Mouse (Mus musculus): ENCODE results near the gene Rab23. TPM values are rescaled to one million over a fixed set of nuclear protein-coding genes. Genes with fewer than 3 reads are reported as not detected.

Gene Rab23
- total RNA-seq, 2 experiments from 2014 or later: 29.7 to 31.0 TPM

GRCm38 (mm10) chr1:33755799-33756198 lies 36.1 kb downstream of the Rab23 start:
- intact Hi-C loops (cut with DNase I): loop anchor here (5.0 kb wide), 1 partner anchor 207 kb away; no protein-coding TSS in a partner anchor
- DNase-seq (ENCODE audit: extremely low spot score in 1 of 2, low spot score in 2 of 2): no peak
- Histone ChIP-seq H3K4me3 (no peak overlapping the region), H3K27ac (no peak overlapping the region)
- no peak for TF ChIP-seq CTCF (IDR thresholded peaks at IDR 0.05)

DNA sequence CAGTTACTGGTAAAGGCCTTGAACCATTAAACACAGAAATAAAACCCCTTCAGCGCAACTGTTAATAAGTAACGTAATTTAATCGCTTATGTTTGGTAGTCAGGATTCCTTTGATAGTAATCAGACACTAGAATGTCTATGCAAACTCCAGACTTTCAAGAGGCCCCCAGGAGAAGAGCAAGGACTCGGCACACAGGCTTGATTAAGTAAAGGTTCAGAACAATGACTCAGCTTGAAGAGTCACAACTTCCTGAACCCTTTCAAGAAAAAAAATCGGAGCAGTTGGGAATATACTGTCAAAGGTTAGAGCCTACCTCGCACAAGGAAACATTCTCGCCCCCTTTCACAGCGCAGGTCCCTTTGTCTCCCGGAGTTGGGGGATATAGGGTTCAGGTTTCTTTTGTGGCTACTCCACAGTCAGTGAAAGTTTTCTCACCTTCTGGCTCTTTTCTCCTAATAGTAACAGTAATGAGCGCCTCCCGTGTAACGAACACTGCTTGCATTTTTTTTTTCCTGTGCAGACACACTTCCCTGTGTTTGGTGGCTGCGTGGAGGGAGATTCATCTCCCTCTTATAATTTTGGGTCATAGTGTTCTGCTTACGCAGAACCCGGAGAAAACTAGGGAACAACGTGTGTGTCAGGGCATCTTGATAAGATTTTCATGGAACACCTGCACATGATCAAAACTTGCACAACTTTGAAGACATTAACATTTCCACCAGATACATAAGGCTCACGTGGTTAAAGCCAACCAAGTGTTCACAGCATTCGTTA lies 36.8 kb downstream of the Rab23 start:
- intact Hi-C loops (cut with DNase I): loop anchor here (5.0 kb wide), 1 partner anchor 206 kb away; no protein-coding TSS in a partner anchor
- no peak for TF ChIP-seq CTCF (IDR thresholded peaks at IDR 0.05)

DNA sequence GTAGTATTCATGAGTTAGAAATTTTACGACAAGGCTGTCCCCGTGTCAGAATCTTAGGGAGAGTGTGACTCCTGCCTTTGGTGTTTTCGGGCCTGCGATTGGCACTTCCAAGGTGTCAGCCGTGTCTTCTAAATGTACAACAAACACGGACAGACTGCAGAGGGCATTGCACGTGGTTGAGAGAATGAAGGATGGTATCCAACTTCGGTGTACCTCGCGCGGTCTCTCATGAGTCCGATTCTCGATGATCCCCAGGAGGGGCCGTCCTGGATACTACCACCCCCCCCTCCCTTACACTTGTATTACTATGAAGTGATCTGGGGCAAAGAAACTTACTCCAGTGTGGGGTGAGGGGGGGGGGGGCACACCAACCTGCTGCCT lies 37.3 kb downstream of the Rab23 start:
- DNase-seq (ENCODE audit: extremely low spot score in 1 of 2, low spot score in 2 of 2): no peak
- no peak for TF ChIP-seq CTCF (IDR thresholded peaks at IDR 0.05)
- H3K4me3 ChIP-seq: peak overlapping the region; percentile 93
- intact Hi-C loops (cut with DNase I): loop anchor here (5.0 kb wide), 1 partner anchor 205 kb away; no protein-coding TSS in a partner anchor
- H3K27ac ChIP-seq: no peak overlapping the region

More for the DNA sequence above, 36.8 kb downstream of the Rab23 start:
- H3K27ac ChIP-seq: no peak overlapping the region
- DNase-seq (ENCODE audit: extremely low spot score in 1 of 2, low spot score in 2 of 2): no peak
- H3K4me3 ChIP-seq: peak overlapping the region; percentile 93

DNA sequence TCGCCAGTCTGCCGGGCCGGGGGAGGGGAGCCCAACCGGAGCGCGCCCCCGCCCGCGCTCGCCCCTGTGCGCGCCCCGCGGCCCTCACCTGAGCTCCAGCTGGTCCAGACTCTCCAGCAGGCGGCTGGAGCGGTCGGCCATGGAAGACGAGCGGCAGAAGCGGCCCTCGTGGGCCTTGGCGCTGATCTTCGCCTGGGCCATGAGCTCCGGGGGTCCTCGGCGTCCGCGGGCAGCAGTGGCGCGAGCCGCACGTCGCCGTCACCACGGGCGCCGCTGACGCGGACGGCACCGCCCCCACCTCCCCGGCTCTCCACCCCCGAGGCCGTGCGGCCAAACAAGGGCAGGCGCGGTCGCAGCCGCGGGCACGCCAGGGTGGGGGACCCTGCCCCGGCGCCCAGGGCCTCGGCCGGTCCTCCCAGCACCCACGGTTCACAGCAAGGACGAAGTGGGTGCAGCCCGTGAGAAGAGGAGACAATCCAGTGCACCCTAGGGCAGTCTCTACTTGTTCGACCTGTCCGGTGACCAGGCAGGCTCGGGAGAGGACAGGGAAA lies 37.9 kb downstream of the Rab23 start, which contains the start of gene Bag2:
TSS of gene Bag2 (minus strand) at position 305 of the 551 bp plus-strand sequence.
- TF ChIP-seq CTCF (IDR thresholded peaks at IDR 0.05): peak; percentile 15
- peak; percentile 66 to 70 for DNase-seq (ENCODE audit: extremely low spot score in 1 of 2, low spot score in 2 of 2)
- Histone ChIP-seq H3K4me3 (peak within 1 kb of the TSS; percentile 93), H3K27ac (peak within 1 kb of the TSS; percentile 89)
- intact Hi-C loops (cut with DNase I): loop anchor here (5.0 kb wide), 1 partner anchor 205 kb away; no protein-coding TSS in a partner anchor

- Histone ChIP-seq H3K27ac (no peak overlapping the region), H3K4me3 (no peak overlapping the region)
- no peak for DNase-seq (ENCODE audit: extremely low spot score in 1 of 2, low spot score in 2 of 2)
- TF ChIP-seq CTCF (IDR thresholded peaks at IDR 0.05): no peak
- intact Hi-C loops (cut with DNase I): loop anchor here (5.0 kb wide), 1 partner anchor 204 kb away; no protein-coding TSS in a partner anchor
Observed at GRCm38 (mm10) chr1:33758488-33758887, 38.8 kb downstream of the Rab23 start.

GRCm38 (mm10) chr1:33763826-33764225 lies 44.1 kb downstream of the Rab23 start:
- no peak overlapping the region for H3K4me3 ChIP-seq
- intact Hi-C loops (cut with DNase I): no loop called here
- no peak for TF ChIP-seq CTCF (IDR thresholded peaks at IDR 0.05)
- H3K27ac ChIP-seq: no peak overlapping the region
- no peak for DNase-seq (ENCODE audit: extremely low spot score in 1 of 2, low spot score in 2 of 2)

DNA sequence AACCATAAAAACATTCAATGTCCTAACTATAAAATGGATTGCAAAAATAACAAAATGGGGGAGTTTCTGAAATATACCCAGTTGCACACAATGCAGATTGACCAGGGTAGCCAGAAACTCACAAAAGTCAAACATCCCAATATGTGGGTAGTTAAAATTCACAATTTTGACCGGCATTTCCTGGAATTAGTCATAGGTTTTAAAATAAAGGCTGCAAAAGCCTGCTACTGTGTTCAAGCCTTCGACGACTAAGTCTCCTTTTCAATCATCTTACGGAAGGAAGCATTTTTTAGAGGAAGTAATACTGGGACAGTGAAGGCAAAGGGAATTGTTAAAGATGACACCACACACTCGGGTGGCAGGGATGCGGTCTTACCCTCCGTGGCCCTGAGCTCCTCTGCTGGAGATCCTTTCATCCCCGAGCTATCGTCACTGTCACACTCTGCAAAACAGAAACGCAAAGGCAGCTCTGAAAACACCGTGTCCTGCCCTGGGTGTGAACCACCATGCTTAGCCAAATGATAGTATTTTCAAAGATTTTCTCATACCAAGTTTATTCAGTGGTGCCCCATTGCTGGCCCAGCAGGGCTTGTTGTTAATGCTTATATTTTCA lies 45.9 kb downstream of the Rab23 start:
- H3K4me3 ChIP-seq: no peak overlapping the region
- DNase-seq (ENCODE audit: extremely low spot score in 1 of 2, low spot score in 2 of 2): no peak
- TF ChIP-seq CTCF (IDR thresholded peaks at IDR 0.05): no peak
- intact Hi-C loops (cut with DNase I): no loop called here
- no peak overlapping the region for H3K27ac ChIP-seq

- H3K27ac ChIP-seq: no peak overlapping the region
- TF ChIP-seq CTCF (IDR thresholded peaks at IDR 0.05): no peak
- intact Hi-C loops (cut with DNase I): no loop called here
- DNase-seq (ENCODE audit: extremely low spot score in 1 of 2, low spot score in 2 of 2): no peak
- H3K4me3 ChIP-seq: no peak overlapping the region
Observed at GRCm38 (mm10) chr1:33766520-33767508, 47.1 kb downstream of the Rab23 start.

- TF ChIP-seq CTCF (IDR thresholded peaks at IDR 0.05): no peak
- H3K4me3 ChIP-seq: no peak overlapping the region
- H3K27ac ChIP-seq: no peak overlapping the region
- intact Hi-C loops (cut with DNase I): no loop called here
- DNase-seq (ENCODE audit: extremely low spot score in 1 of 2, low spot score in 2 of 2): no peak
Observed at GRCm38 (mm10) chr1:33768091-33768787, 48.6 kb downstream of the Rab23 start.

DNA sequence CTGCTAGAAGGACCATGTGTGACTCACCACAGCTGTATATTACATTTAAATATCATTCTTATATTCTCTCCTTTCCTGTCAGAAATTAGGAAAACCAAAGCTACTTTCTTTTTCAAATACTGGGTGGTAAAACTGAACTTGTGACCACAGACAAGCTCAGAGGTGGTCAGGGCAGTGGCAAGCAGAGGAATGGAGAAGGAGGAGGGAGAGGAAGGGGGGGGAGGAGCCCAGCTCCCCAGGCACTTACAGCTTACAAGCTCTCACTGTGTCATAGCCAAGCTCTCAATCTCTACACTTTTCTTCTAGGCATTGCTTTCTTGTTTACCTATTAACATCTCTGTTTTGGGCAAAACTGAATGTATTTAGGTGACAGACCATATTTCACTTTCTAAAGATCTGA lies 49.1 kb downstream of the Rab23 start:
- no peak for DNase-seq (ENCODE audit: extremely low spot score in 1 of 2, low spot score in 2 of 2)
- TF ChIP-seq CTCF (IDR thresholded peaks at IDR 0.05): no peak
- intact Hi-C loops (cut with DNase I): no loop called here
- no peak overlapping the region for H3K27ac ChIP-seq
- H3K4me3 ChIP-seq: no peak overlapping the region

- Histone ChIP-seq H3K4me3 (no peak overlapping the region), H3K27ac (no peak overlapping the region)
- no peak for DNase-seq (ENCODE audit: extremely low spot score in 1 of 2, low spot score in 2 of 2)
- no peak for TF ChIP-seq CTCF (IDR thresholded peaks at IDR 0.05)
- intact Hi-C loops (cut with DNase I): no loop called here
Observed at GRCm38 (mm10) chr1:33771621-33772020, 51.9 kb downstream of the Rab23 start.

Data from left cerebral cortex, adult 2 months (tissue).